Mouse (Mus musculus): ENCODE results near the gene Mast3.
"Not testable (repeated sequence)": the region's sequence is repeated elsewhere in the genome, so short reads cannot be mapped to it uniquely, and the experiment has no call there.

The Mast3 gene

GRCm38 (mm10) chr8:70833520-70833919 lies 28.7 kb upstream of the Mast3 start:
- no peak for DNase-seq

GRCm38 (mm10) chr8:70833018-70833482 lies 28.2 kb upstream of the Mast3 start:
- DNase-seq, result peak; percentile 58

- DNase-seq, result no peak
Measured at GRCm38 (mm10) chr8:70832371-70832770, 27.5 kb upstream of the Mast3 start.

- DNase-seq, result no peak
Measured at GRCm38 (mm10) chr8:70831517-70831916, 26.7 kb upstream of the Mast3 start.

- DNase-seq, result no peak
Measured at GRCm38 (mm10) chr8:70827796-70828195, 22.9 kb upstream of the Mast3 start.

GRCm38 (mm10) chr8:70827010-70827409 lies 22.2 kb upstream of the Mast3 start:
- DNase-seq, result no peak

- no peak for DNase-seq
Measured at GRCm38 (mm10) chr8:70825816-70826215, 21.0 kb upstream of the Mast3 start.

GRCm38 (mm10) chr8:70823802-70824201 lies 18.9 kb upstream of the Mast3 start:
- no peak for DNase-seq

- not testable (repeated sequence) for DNase-seq
Measured at GRCm38 (mm10) chr8:70822594-70822993, 17.7 kb upstream of the Mast3 start.

GRCm38 (mm10) chr8:70821992-70822391 lies 17.1 kb upstream of the Mast3 start:
- DNase-seq, result no peak

GRCm38 (mm10) chr8:70821399-70821962 lies 16.6 kb upstream of the Mast3 start:
- peak; percentile 77 for DNase-seq

GRCm38 (mm10) chr8:70820101-70820935 lies 15.5 kb upstream of the Mast3 start:
- DNase-seq, result no peak

GRCm38 (mm10) chr8:70816679-70817078 lies 11.8 kb upstream of the Mast3 start:
- DNase-seq, result no peak

GRCm38 (mm10) chr8:70812885-70813284 lies 8.0 kb upstream of the Mast3 start:
- DNase-seq, result no peak

- no peak for DNase-seq
Measured at GRCm38 (mm10) chr8:70812055-70812454, 7.2 kb upstream of the Mast3 start.

GRCm38 (mm10) chr8:70810962-70811680 lies 6.3 kb upstream of the Mast3 start:
- DNase-seq, result peak; percentile 86

- peak; percentile 88 for DNase-seq
Measured at GRCm38 (mm10) chr8:70808955-70809701, 4.3 kb upstream of the Mast3 start.

- peak; percentile 68 for DNase-seq
Measured at GRCm38 (mm10) chr8:70808239-70808638, 3.4 kb upstream of the Mast3 start, which contains the start of gene Il12rb1. Il12rb1 (plus strand) TSS chr8:70808449.

GRCm38 (mm10) chr8:70807304-70807703 lies 2.5 kb upstream of the Mast3 start:
- no peak for DNase-seq

GRCm38 (mm10) chr8:70806541-70806940 lies 1.7 kb upstream of the Mast3 start:
- peak; percentile 90 for DNase-seq

GRCm38 (mm10) chr8:70803761-70804480 lies 933 bp downstream of the Mast3 start:
- DNase-seq, result peak; percentile 93
